Mouse (Mus musculus) neural tube, embryonic 15.5 days (tissue): ENCODE measurements around the gene Kbtbd4. TPM values are rescaled to one million over a fixed set of nuclear protein-coding genes. Genes with fewer than 3 reads are reported as not detected.
"Not testable (repeated sequence)": the region's sequence is repeated elsewhere in the genome, so short reads cannot be mapped to it uniquely, and the experiment has no call there.

Source experiments
- ATAC-seq: fragments of 200-750 bp; cut with Nextera tagmentation; 2 replicates; pipeline ENCODE4 v1.8.0; 2017; ENCODE audit warnings: mild to moderate bottlenecking, moderate TSS enrichment, moderate library complexity; ENCODE audit not compliant: low FRiP score
- H3K27ac ChIP-seq: fragments of 300-500 bp; sonication (generic); replicated peaks from 2 replicates; pipeline ENCODE4 v1.5.1; 2015; ENCODE audit warnings: mild to moderate bottlenecking, inconsistent platforms
- H3K27me3 ChIP-seq: fragments of 300-500 bp; sonication (generic); replicated peaks from 2 replicates; pipeline ENCODE4 v1.6.1; 2015; ENCODE audit warnings: inconsistent platforms
- H3K36me3 ChIP-seq: fragments of 300-500 bp; sonication (generic); 2 replicates; pipeline ENCODE4 v1.6.1; 2015; ENCODE audit warnings: inconsistent platforms
- H3K4me1 ChIP-seq: fragments of 300-500 bp; sonication (generic); 2 replicates; pipeline ENCODE4 v1.6.1; 2015; ENCODE audit warnings: inconsistent platforms
- H3K4me2 ChIP-seq: fragments of 300-500 bp; sonication (generic); 2 replicates; pipeline ENCODE4 v1.6.1; 2015; ENCODE audit warnings: inconsistent platforms, mild to moderate bottlenecking, moderate library complexity
- H3K4me3 ChIP-seq: fragments of 300-500 bp; sonication (generic); replicated peaks from 2 replicates; pipeline ENCODE4 v1.5.1; 2015; ENCODE audit warnings: mild to moderate bottlenecking, inconsistent platforms
- H3K9ac ChIP-seq: fragments of 300-500 bp; sonication (generic); replicated peaks from 2 replicates; pipeline ENCODE4 v1.6.1; 2015; ENCODE audit warnings: mild to moderate bottlenecking, inconsistent platforms
- H3K9me3 ChIP-seq: fragments of 300-500 bp; sonication (generic); replicated peaks from 2 replicates; pipeline ENCODE4 v1.6.1; 2016; ENCODE audit warnings: inconsistent platforms
- WGBS: fragments of 180-500 bp; shearing (Covaris S2); methylation state at CpG from one replicate; pipeline ENCODE4 v1.1.7; 2015; ENCODE audit warnings: mixed read lengths; 5-methylcytosine and 5-hydroxymethylcytosine counted together
- polyA plus RNA-seq: library from polyadenylated mRNA; unstranded; fragments of >200 nt; fragmentation: Nextera tagmentation; extraction: Ambion mirVana; gene quantifications from 2 replicates; pipeline ENCODE4 v1.2.1, GENCODE M21; 2015

Gene Kbtbd4
- polyA plus RNA-seq, 1 experiment from 2014 or later, result 55.3 TPM

GRCm38 (mm10) chr2:90881824-90882223 is 22.7 kb upstream of the Kbtbd4 start:
- Histone ChIP-seq H3K36me3 (0 out of 2 replicates have a peak, but pooled peaks cover 4% of the 10 kb centered on the region), H3K4me1 (peaks cover 38% of the 10 kb centered on the region), H3K4me2 (no peak overlapping the region), H3K9ac (no peak overlapping the region), H3K27me3 (no peaks in the 10 kb centered on the region), H3K9me3 (no peaks in the 10 kb centered on the region), H3K27ac (no peak overlapping the region), H3K4me3 (no peak overlapping the region)
- 78% methylated on average over 2 of the region's 2 CpGs for WGBS
- ATAC-seq, result no peak

DNA sequence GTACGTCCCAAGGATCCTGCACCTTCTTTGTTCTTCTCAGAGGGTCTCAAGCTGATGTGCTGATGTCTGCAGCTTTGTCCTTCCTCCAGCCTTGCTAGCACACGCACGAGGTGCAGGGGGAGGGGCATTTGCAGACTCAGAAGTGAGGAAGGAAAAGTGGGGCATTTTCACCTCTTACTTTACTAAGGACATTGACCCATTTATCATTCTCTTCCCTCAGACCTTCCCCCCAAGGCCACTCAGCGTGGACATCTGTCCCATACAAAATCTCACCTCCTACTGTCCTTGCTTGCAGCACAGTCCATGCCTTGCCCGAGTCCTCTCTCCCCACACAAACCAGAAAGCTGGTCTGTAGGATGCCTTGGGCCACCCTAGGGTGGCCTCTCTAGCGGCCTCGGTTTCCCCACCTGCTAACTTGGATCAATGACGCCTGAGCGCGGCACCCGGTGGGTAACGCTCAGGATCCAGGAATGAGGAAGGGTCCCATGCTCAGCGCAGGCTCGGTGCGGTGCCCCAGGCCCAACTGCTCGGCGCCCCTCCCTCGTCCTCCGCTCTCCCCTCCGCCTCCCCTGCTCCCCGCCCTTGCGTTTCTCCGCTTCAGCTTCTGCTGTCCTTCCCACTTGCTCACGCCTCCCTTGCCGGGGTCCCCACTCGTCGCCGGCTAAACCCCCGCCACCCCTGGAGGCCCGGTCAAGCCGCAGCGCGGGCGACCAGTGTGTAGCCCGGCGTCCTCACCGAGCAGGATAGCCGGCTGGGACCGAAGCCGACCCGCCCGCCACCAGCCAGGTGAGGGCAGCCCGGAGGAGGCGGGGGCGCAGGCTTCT is 19.1 kb upstream of the Kbtbd4 start, which contains the start of gene C1qtnf4:
TSS of gene C1qtnf4 (plus strand) at position 643 of the 824 bp plus-strand sequence.
- H3K27me3 ChIP-seq, result no peaks in the 10 kb centered on the region
- peak within 1 kb of the TSS; percentile 91 for H3K9ac ChIP-seq
- ATAC-seq, result peak; percentile 82
- 0 out of 2 replicates have a peak, but pooled peaks cover 4% of the 10 kb centered on the region for H3K36me3 ChIP-seq
- H3K27ac ChIP-seq, result peak within 1 kb of the TSS; percentile 94
- H3K4me1 ChIP-seq, result peaks cover 55% of the 10 kb centered on the region
- peak within 1 kb of the TSS; percentile 73 for H3K4me3 ChIP-seq
- no peaks in the 10 kb centered on the region for H3K9me3 ChIP-seq
- peak within 1 kb of the TSS; percentile 78 for H3K4me2 ChIP-seq
- WGBS, result under 1% methylated on average over 45 of the region's 45 CpGs

DNA sequence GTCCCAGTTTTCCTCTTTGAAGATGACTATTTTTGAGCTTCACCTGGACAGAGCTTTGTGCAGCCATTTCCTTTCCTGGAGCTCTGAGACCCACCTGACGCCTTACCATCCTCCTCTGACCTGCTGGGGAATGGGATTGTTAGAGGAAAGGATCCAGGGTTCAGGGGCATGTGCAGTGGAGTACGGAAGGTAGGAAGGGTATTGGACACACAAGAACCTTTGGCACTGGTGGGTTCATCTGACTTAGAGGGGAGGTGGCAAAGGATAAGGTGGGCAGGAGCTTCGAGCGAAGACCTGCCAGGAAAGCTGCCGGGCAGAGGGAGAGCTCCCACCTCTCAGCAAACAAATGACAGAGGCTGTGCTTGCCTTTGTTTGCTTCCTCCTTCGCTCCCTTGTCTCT is 18.1 kb upstream of the Kbtbd4 start:
- H3K4me3 ChIP-seq, result peak overlapping the region; percentile 73
- H3K27ac ChIP-seq, result peak overlapping the region; percentile 94
- H3K36me3 ChIP-seq, result 0 out of 2 replicates have a peak, but pooled peaks cover 4% of the 10 kb centered on the region
- no peaks in the 10 kb centered on the region for H3K27me3 ChIP-seq
- H3K9me3 ChIP-seq, result no peaks in the 10 kb centered on the region
- ATAC-seq, result peak; percentile 7; the same call in 1 of the 2 replicates
- peaks cover 57% of the 10 kb centered on the region for H3K4me1 ChIP-seq
- H3K4me2 ChIP-seq, result peak overlapping the region; percentile 78
- WGBS, result 22% methylated on average over 6 of the region's 6 CpGs
- H3K9ac ChIP-seq, result peak overlapping the region; percentile 91

DNA sequence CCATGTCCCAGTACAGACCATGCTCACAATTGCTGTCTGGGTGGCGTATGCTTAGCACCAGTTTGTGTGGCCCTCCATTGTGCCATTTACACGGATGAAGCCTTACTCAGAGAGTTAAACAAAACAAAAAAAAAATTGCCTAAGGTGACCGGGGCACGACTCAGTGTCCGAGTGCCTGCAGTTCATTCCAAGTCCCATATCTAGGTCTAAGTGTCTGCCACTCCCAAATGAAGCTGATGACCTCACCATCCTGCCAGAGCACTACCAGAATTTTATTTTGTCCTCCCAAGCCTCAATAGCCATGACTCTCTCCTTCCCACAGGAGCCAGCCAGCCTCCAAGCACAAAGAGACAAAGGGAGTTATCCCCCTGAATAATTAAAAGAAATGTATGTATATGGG is 16.9 kb upstream of the Kbtbd4 start:
- Histone ChIP-seq H3K9ac (peak overlapping the region; percentile 91), H3K9me3 (no peaks in the 10 kb centered on the region), H3K27me3 (no peaks in the 10 kb centered on the region), H3K4me1 (peaks cover 62% of the 10 kb centered on the region), H3K27ac (peak overlapping the region; percentile 94), H3K4me3 (peak overlapping the region; percentile 73), H3K36me3 (peaks cover 9% of the 10 kb centered on the region; the same call in 1 of the 2 replicates), H3K4me2 (peak overlapping the region; percentile 78)
- ATAC-seq, result no peak
- 73% methylated on average over 5 of the region's 5 CpGs for WGBS

DNA sequence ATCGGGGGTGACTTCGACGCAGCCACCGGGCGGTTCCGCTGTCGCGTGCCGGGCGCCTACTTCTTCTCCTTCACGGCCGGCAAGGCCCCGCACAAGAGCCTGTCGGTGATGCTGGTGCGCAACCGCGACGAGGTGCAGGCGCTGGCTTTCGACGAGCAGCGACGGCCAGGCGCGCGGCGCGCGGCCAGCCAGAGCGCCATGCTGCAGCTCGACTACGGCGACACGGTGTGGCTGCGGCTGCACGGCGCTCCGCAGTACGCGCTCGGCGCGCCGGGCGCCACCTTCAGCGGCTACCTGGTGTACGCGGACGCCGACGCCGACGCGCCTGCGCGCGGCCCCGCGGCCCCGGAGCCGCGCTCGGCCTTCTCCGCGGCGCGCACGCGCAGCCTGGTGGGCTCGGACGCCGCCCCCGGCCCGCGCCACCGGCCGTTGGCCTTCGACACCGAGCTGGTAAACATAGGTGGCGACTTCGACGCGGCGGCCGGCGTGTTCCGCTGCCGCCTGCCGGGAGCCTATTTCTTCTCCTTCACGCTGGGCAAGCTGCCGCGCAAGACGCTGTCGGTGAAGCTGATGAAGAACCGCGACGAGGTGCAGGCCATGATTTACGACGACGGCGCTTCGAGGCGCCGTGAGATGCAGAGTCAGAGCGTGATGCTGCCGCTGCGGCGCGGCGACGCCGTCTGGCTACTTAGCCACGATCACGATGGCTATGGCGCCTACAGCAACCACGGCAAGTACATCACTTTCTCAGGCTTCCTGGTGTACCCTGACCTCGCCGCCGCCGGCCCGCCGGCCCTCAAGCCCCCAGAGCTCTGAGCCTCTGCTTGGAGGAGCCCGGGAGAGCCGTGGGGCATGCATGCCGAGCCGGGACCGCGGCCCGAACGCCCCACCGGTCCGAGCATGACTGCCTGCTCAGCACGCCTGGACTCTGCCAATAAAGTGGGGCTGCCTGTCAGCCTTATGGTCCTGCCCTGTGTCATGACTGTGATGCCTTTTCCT is 14.7 kb upstream of the Kbtbd4 start:
- Histone ChIP-seq H3K27ac (peak overlapping the region; percentile 74), H3K27me3 (no peaks in the 10 kb centered on the region), H3K4me3 (peak overlapping the region; percentile 47), H3K9me3 (no peaks in the 10 kb centered on the region), H3K4me2 (peak overlapping the region; percentile 70), H3K9ac (peak overlapping the region; percentile 47), H3K4me1 (peaks cover 47% of the 10 kb centered on the region), H3K36me3 (peaks cover 6% of the 10 kb centered on the region)
- 2% methylated on average over 133 of the region's 133 CpGs for WGBS
- peak; percentile 60 for ATAC-seq

GRCm38 (mm10) chr2:90893673-90894298 is 10.8 kb upstream of the Kbtbd4 start:
- Histone ChIP-seq H3K27ac (no peak overlapping the region), H3K4me2 (no peak overlapping the region), H3K4me1 (peaks cover 29% of the 10 kb centered on the region), H3K27me3 (no peaks in the 10 kb centered on the region), H3K36me3 (peaks cover 42% of the 10 kb centered on the region), H3K4me3 (no peak overlapping the region), H3K9me3 (no peaks in the 10 kb centered on the region), H3K9ac (no peak overlapping the region)
- 89% methylated on average over 6 of the region's 6 CpGs for WGBS
- no peak for ATAC-seq

DNA sequence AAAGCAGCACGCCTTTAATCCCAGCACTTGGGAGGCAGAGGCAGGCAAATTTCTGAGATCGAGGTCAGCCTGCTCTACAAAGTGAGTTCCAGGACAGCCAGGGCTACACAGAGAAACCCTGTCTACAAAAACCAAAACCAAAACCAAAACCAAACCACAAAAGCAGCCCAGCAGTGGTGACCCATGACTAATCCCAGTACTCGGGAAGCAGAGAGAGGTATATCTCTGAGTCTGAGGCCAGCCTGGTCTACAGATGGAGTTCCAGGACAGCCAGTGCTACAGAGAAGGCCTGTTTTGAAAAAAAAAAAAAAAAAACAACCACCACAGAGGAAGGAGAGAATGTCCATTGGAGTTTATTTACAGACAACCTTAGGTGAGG is 10.3 kb upstream of the Kbtbd4 start:
- 93% methylated on average over 3 of the region's 3 CpGs for WGBS
- not testable (repeated sequence) for H3K4me2 ChIP-seq, H3K9ac ChIP-seq, H3K4me3 ChIP-seq, H3K27ac ChIP-seq, ATAC-seq, H3K9me3 ChIP-seq, H3K27me3 ChIP-seq
- peaks cover 24% of the 10 kb centered on the region for H3K4me1 ChIP-seq
- H3K36me3 ChIP-seq, result peaks cover 47% of the 10 kb centered on the region

GRCm38 (mm10) chr2:90903398-90903797 is 1.1 kb upstream of the Kbtbd4 start:
- peak overlapping the region; percentile 80 for H3K4me3 ChIP-seq
- H3K27ac ChIP-seq, result peak overlapping the region; percentile 94; the same call in 1 of the 2 replicates
- peaks cover 40% of the 10 kb centered on the region for H3K4me1 ChIP-seq
- peak overlapping the region; percentile 73 for H3K9ac ChIP-seq
- H3K4me2 ChIP-seq, result peak overlapping the region; percentile 75
- no peaks in the 10 kb centered on the region for H3K27me3 ChIP-seq
- 88% methylated on average over 2 of the region's 2 CpGs for WGBS
- no peak for ATAC-seq
- no peaks in the 10 kb centered on the region for H3K9me3 ChIP-seq
- H3K36me3 ChIP-seq, result peaks cover 40% of the 10 kb centered on the region

- WGBS, result under 1% methylated on average over 21 of the region's 21 CpGs
- H3K4me2 ChIP-seq, result peak overlapping the region; percentile 75
- H3K9me3 ChIP-seq, result no peaks in the 10 kb centered on the region
- H3K36me3 ChIP-seq, result peaks cover 44% of the 10 kb centered on the region
- H3K4me1 ChIP-seq, result peaks cover 40% of the 10 kb centered on the region
- H3K4me3 ChIP-seq, result peak overlapping the region; percentile 80
- peak; percentile 65; the same call in 1 of the 2 replicates for ATAC-seq
- peak overlapping the region; percentile 73 for H3K9ac ChIP-seq
- H3K27ac ChIP-seq, result peak overlapping the region; percentile 94
- H3K27me3 ChIP-seq, result no peaks in the 10 kb centered on the region
Observed at GRCm38 (mm10) chr2:90904856-90905224, 300 bp downstream of the Kbtbd4 start.

GRCm38 (mm10) chr2:90906721-90907120 is 2.2 kb downstream of the Kbtbd4 start:
- Histone ChIP-seq H3K27me3 (no peaks in the 10 kb centered on the region), H3K36me3 (peaks cover 51% of the 10 kb centered on the region), H3K27ac (no peak overlapping the region), H3K4me1 (peaks cover 40% of the 10 kb centered on the region), H3K4me3 (no peak overlapping the region), H3K9ac (no peak overlapping the region), H3K4me2 (no peak overlapping the region), H3K9me3 (no peaks in the 10 kb centered on the region)
- WGBS, result 90% methylated on average over 2 of the region's 2 CpGs
- ATAC-seq, result no peak

DNA sequence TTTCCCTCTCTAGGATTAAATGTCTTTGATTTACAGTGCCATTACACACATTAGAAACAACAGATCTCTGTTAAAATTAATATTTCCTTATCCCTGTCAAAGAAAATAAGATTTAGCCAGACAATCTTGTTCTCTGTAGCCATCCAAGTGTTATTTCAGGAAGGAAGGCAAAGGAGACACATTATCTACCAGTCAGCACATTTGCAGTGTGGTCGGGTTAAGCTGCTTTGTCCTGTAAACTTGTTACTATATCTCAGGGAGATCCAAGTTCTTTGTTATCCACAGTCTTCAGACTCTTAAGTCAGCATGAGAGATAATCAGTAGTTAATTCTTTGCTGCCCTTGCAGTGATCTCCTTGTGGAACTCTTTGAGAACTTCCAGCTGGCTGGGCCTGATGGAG is 6.3 kb downstream of the Kbtbd4 start:
- Histone ChIP-seq H3K27me3 (no peaks in the 10 kb centered on the region), H3K27ac (no peak overlapping the region), H3K9ac (no peak overlapping the region), H3K4me3 (no peak overlapping the region), H3K4me1 (peaks cover 33% of the 10 kb centered on the region), H3K4me2 (no peak overlapping the region), H3K36me3 (peaks cover 50% of the 10 kb centered on the region), H3K9me3 (no peaks in the 10 kb centered on the region)
- ATAC-seq, result no peak
- 85% methylated on average over 1 of the region's 1 CpGs for WGBS
